Mouse (Mus musculus): Measurements from ENCODE around the gene Galnt18. TPM values are rescaled to one million over a fixed set of nuclear protein-coding genes. Genes with fewer than 3 reads are reported as not detected.

Gene Galnt18
- total RNA-seq, 2 experiments from 2014 or later = 53.2 to 58.5 TPM

DNA sequence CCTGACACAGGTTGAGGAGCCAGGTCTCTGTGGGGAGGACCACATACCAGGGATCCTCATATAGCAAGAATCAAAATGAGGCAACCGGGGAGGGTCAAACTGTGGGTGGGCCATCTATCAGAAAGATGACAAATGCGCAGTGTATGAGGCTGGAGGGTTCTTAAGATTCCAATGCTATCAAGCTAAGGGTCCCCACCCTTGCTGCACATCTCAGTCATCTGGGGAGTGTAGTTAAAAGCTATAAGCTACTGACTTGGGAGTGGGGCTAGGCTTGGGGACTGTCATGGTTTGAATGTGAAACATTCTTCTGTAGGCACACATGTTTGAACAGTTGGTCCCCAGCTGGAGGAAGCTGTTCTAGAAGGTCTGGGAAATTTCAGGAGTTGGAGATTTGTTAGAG lies 288.2 kb downstream of the Galnt18 start:
- peak in 1 of 2 experiments; percentile 42 for DNase-seq (ENCODE audit: low spot score in 2 of 2)

DNA sequence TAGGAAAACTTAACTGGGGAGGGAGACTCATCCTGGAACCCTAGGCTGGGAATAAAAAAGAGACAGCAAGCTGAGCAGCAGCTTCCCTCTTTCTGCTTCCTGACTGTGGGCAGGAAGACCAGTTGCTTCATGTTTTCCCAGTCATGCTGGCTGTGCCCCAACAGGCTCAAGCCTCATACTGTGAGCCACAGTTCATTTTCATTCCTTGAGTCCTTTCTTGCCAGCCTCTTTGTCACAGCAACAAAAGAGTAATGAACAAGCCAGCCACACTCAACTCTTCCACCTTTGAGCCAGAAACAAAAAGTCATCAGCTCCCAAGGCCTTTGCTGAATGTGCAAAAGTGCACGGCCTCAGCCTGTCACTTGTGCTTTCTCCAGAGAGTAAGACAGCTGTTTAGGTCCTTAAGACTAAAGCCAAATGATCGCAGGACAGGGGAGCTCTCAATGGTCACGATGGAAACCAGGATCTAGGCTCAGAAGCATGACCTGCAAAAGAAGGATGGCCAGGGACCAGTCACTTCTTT lies 292.9 kb downstream of the Galnt18 start:
- peak in 1 of 2 experiments; percentile 27 for DNase-seq (ENCODE audit: low spot score in 2 of 2)

DNA sequence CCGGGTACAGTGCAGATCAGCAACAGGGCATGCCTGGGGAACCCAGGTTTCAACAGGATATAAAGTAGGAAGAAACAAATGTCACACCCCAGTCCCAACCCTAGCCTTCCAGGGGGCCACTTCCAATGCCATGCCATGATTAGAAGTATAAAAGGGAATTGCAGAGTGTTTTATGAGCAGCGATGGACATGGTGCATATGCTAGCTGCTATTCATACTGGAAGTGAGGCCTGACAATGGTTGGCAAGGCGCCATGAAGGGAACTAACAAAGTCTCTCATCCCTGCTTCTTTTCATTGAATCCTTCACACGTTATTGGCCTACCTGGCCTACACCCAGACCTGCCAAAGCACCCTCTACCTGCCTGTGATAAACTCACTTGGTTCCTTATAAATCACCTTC lies 295.9 kb downstream of the Galnt18 start:
- no peak for DNase-seq (ENCODE audit: low spot score in 2 of 2)

DNA sequence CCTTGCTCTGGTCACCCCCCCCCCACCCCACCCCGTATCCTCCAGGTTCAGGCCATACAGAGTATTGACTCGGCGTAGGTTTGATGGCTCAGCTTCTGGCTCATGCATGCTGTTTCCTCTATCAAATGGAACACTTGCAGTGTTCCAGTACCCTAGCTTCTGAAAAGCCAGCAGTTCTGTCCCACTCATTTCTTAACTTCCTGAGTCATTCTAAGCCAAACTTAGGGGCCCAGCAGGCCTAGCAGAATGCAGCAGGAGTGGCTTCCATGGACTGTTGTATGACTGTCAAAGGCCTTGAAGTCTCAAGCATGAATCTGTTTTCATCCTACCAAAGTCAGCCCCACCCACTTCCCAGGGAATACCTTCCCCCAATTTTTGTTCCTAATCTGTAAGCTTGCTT lies 296.5 kb downstream of the Galnt18 start:
- DNase-seq (ENCODE audit: low spot score in 2 of 2) = no peak

DNA sequence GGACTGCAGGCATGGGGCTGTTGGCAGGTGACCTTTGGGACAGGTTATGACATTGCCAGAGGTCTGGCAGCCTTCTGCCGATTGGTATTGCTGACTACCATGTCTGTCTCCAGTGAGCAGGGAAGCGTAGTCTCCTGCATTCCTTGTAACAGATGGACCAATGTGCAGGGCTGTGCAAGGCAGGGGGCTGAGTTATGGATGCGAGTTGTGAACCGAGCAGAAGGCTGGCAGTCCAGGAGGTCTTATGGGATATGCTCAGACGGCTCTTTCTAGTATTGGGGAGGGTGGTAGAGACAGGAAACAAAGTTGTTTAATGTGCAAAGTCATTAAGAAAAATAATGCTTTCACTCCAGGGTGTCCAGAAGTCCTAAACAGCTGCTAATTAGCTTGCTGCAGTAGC lies 312.1 kb downstream of the Galnt18 start:
- no peak for DNase-seq (ENCODE audit: low spot score in 2 of 2)

DNA sequence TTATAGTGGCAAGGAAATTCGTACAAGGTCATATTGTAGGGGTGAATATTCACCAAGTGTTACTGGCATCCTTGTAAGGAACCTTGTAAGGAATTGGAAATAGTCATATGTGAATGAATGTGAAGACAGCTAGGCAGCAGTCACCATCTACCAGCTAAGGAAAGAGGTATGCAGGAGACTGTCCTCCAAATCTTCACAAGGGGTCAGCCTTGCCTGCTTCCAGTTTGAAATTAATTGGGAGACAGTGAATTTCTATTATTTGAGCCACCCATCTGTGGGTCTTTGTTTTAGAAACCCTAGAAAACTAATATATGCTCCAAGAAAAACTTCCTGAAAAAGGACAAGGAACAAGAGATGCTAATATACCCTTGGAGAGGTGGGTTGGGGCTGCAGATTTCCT lies 313.1 kb downstream of the Galnt18 start:
- no peak for DNase-seq (ENCODE audit: low spot score in 2 of 2)

DNA sequence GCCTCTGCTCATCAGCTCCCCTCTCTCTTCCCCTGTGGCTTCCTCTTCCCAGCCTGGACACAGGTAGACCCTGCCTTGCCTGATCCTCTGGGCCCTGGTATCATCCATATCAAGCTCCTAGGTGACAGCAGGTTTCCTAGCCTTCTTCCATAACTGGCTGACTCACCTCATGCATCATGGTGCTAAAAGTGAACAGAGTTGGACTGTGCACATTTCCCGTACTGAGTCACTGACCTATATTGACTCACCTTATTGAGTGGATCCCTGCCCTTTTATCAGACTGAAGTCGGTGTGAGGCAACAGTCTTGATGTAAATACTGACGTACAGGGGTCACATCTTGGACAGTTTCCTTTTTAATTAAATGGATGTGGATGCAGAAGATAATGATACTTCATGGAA lies 313.7 kb downstream of the Galnt18 start:
- no peak for DNase-seq (ENCODE audit: low spot score in 2 of 2)

DNA sequence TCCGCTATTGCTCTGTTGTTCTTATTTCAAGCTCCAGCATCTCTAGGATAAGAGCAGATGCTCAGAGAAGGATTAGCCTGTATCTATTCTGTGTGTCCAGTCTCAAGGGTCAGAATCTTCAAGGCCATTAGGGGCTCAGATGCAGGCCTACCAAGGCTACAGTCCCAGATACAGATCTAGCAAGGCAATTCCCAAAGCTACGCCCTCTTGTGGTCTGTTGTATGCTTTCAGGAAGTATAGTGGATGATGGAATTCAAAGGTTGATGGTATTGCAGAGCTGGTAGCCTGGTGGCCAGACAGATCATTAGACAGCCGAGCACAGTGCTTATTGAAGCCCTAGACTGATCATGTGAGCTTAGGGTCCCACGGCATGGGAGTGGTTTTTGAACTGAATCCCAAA lies 320.1 kb downstream of the Galnt18 start:
- DNase-seq (ENCODE audit: low spot score in 2 of 2) = no peak

DNA sequence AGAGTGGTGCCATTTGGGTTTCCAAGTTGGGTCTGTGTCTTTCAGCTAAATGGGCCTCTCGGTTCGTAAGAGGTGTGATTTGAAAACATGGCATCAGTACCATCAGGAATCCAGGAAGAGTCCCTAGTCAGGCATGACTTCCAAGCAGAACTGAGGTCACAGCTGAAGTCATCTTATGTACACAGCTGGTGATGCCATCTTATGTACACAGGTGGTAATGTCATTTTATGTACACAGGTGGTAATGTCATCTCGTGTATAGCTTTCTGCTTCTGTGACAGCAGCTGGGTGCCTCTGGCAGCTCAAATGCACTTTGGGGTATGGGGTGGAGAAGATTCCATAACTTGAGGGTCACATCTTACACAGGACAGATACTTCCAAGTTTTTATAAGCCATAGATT lies 323.8 kb downstream of the Galnt18 start:
- DNase-seq (ENCODE audit: low spot score in 2 of 2) = no peak

DNA sequence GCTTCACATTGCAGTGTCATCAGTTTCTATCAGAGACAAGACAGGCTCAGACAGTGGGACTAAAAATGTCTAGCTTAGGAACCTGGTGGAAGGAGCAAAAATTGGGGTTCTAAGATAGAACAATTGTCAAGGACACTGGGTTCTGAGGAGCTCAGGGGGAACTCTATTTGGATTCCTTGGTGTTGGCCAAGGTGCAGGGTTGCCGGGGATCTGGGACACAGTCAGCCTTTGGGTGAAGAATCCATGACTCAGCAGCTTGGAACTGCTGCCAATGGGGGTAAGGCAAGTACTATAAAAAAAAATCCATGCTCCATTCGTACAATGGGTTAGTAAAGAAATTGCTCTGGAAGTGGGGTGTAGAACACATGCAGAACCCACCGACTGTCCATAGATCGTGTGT lies 324.2 kb downstream of the Galnt18 start:
- DNase-seq (ENCODE audit: low spot score in 2 of 2) = no peak

DNA sequence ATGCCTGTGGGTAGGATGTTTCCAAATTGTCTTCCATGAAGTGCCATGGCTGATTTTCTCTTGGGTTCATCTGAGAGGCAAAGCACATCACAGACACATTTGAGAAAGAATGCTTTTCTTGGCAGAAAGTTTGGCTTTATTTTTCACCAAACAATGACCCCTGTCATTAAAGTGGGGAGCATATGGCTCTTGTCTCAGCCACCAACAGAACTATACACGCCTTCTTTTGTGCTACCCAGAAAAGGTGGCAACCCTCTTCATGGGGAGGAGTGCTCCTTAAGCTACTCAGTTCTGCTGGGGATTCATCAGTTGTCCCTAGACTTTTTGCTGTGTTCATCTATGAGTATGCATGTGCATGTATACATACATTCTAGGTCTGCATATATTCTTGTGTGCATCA lies 327.8 kb downstream of the Galnt18 start:
- DNase-seq (ENCODE audit: low spot score in 2 of 2) = no peak

DNA sequence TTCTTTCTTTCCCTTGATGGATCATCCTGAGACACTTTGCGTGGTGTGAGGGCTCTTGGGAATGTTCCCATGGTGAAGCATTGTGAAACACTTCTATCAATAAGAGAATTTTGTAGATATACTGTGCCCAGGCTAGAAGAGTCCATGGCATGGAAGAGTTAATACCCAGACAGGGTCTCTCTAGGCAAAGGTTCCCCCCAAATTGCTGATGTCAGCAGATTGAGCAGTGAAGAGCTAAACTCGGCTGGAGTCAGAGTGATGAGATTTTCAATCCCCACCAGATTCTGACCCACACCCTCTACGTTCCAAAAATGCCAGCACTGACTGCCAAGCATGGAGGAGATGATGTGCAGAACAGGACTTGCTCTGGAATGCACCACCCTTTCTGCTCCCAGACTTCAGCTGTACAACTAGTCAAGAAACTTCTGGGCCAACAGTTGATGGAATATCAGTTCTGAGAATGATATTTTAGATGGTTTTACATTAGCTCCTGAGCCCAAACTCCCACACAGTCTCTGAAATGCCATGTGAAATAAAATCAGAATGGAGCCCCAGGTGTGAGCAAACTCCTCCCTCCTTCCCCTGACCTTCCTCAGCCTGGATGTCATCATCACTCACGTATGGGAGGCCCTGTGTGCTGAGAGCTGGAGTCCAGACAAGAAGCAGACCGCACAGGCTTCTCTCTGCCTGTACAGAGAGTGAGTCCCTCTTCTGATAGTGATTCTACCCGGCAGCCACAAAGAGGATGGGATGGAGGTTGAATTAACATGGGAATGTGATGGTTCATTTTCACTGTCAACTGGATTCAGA lies 329.3 kb downstream of the Galnt18 start:
- DNase-seq (ENCODE audit: low spot score in 2 of 2) = no peak

DNA sequence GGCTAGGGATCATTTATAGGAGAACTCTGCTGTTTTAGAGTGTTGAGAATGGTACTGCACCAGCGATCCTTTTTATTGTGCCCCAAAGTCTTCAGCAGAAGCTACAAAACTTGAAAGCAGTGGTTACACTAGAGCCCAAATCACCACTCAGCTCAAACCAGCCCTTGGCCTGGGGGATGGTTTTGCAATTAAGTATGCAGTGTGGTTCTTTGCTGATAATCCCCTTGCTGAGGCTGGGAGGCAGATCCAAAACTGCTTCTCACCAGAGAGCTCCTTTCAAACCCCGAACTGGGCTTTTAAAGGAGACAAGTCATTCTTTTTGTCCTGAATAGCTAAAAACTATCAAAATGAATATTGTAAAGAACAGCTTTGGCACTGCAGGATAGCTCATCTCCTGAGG lies 346.6 kb downstream of the Galnt18 start:
- DNase-seq (ENCODE audit: low spot score in 2 of 2) = no peak

DNA sequence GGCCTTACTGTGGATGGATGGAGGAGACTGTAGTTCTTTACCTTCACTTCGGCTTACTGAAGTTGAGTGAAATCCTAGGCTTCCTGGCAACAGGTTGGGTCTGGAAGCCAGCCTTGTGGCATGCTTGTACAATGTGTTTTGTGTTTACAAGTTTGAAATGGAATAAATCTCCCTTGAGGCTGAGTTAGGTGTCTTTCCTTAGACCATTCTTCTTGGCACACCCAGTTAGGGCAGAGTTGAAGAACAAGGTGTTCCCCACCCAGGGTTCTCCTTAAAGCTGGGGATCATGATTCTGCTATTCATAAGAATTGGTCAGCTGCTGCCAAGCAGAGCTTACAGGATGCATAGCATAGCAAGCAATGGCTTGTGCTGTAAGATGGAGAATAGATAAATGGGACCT lies 352.4 kb downstream of the Galnt18 start:
- DNase-seq (ENCODE audit: low spot score in 2 of 2) = no peak

Small RNAs within 50 kb of the gene (microRNA-seq; reads per million reads assigned to microRNA genes)
- 0 reads per million in 2 experiments for gene Gm25787

Other genes with a start within 250 kb of the Galnt18 start
- gene Usp47, start 243.5 kb upstream of the Galnt18 start, total RNA-seq (2021) = 10 to 100 TPM; 66.1 to 69.3 TPM